Mouse (Mus musculus) olfactory bulb, adult 2 months (tissue): ENCODE data around the gene Cacna1c. TPM values are rescaled to one million over a fixed set of nuclear protein-coding genes. Genes with fewer than 3 reads are reported as not detected.

Experiments
- H3K27ac ChIP-seq: fragments of 200-500 bp; 2 replicates; pipeline ENCODE4 v1.5.1; 2012; ENCODE audit warnings: low read depth, low read length; ENCODE audit not compliant: insufficient read depth
- H3K4me1 ChIP-seq: fragments of 200-500 bp; 2 replicates; pipeline ENCODE4 v1.6.1; 2012; ENCODE audit warnings: low read length; ENCODE audit not compliant: control insufficient read depth, insufficient read depth
- H3K4me3 ChIP-seq: fragments of 200-500 bp; 2 replicates; pipeline ENCODE4 v1.5.1; 2012; ENCODE audit warnings: mild to moderate bottlenecking, low read depth, low read length, moderate library complexity; ENCODE audit not compliant: insufficient read depth
- CTCF ChIP-seq: fragments of 200-500 bp; IDR thresholded peaks from 2 replicates; pipeline ENCODE4 v1.5.1; 2012; ENCODE audit warnings: low read depth, mild to moderate bottlenecking, low read length, moderate library complexity; ENCODE audit not compliant: insufficient read depth
- POLR2A ChIP-seq: fragments of 200-500 bp; IDR thresholded peaks from 2 replicates; pipeline ENCODE4 v1.6.1; 2012; ENCODE audit warnings: mild to moderate bottlenecking, low read depth, low read length, moderate library complexity; ENCODE audit not compliant: insufficient read depth
- WGBS: fragments of 180-500 bp; shearing (Covaris S2); methylation state at CpG from one replicate; pipeline ENCODE4 v1.1.7; 2018; 5-methylcytosine and 5-hydroxymethylcytosine counted together
- polyA plus RNA-seq: library from polyadenylated mRNA; stranded (reverse); fragments of >200 nt; gene quantifications from 2 replicates; pipeline ENCODE4 v1.2.4, GENCODE M21; 2012; ENCODE audit warnings: low replicate concordance; ENCODE audit not compliant: missing spikeins, insufficient read depth, insufficient read length

The Cacna1c gene
- polyA plus RNA-seq, 1 experiment: 35.8 TPM

DNA sequence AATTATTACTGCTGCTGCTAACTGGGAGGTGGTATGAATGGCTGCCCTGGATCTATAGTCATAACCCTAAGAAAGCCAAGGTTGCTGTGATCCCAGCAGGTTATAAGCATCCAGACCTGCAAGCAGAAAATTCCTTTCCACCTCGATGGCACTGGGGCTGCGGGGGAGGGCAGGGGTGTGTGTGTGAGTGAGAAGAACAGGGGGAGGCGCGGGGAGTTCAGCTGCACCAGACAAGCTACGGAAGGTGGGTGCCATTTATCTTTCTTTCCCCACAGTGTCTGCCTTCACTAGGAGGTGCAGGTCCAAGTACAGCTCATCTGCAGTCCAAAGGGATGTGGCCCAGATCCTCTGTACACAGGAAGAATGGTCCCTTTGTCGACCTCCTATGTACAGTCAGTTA lies 473.9 kb downstream of the Cacna1c start:
- 51% methylated on average over 6 of the region's 6 CpGs for WGBS
- H3K4me1 ChIP-seq: peaks cover 9% of the 10 kb centered on the region
- H3K4me3 ChIP-seq: no peak overlapping the region
- TF ChIP-seq POLR2A: no peak
- TF ChIP-seq CTCF: no peak
- H3K27ac ChIP-seq: no peak overlapping the region

DNA sequence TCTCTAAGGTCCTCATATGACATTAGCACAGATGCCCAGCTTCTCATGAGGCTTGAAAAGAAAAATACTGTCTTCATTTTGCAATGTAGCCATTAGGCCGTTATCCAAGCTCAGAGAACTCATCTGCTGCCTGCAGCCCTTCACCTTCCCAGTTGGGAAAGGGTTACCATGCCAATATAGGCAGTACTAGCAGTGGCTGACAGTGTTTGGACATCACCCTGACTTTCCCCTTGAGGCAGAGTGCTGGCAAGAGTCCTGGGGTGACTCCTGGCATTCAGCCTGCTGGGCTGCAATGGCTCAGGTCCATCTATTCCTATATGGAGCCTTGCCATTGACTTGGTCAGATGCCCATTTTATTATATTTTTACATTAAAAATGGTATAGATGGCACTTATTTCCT lies 476.7 kb downstream of the Cacna1c start:
- H3K4me3 ChIP-seq: no peak overlapping the region
- H3K4me1 ChIP-seq: peaks cover 11% of the 10 kb centered on the region
- 74% methylated on average over 1 of the region's 1 CpGs for WGBS
- no peak for TF ChIP-seq POLR2A
- no peak for TF ChIP-seq CTCF
- no peak overlapping the region for H3K27ac ChIP-seq

DNA sequence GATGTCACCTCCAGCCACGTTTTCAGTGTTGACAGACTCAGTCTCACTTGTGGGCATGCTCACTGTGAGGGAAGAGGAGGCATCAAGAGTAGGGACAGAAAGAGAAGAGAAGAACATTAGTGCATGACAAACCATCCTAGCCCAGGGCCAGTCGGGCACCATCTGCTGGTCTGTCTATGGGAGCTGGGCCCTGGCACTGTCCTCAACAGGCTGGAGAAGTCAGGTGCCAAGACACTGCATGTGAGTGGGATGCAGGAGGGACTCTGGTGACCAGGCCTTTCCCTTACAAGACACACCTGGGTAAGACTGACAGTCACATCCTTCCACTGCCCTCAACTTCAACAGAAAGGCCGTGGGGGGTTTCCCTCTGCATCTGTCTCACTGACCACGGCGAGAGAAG lies 482.9 kb downstream of the Cacna1c start:
- TF ChIP-seq POLR2A (no peak), CTCF (no peak)
- peaks cover 29% of the 10 kb centered on the region for H3K4me1 ChIP-seq
- no peak overlapping the region; the same call in 1 of the 2 replicates for H3K27ac ChIP-seq
- 96% methylated on average over 5 of the region's 5 CpGs for WGBS
- H3K4me3 ChIP-seq: no peak overlapping the region

DNA sequence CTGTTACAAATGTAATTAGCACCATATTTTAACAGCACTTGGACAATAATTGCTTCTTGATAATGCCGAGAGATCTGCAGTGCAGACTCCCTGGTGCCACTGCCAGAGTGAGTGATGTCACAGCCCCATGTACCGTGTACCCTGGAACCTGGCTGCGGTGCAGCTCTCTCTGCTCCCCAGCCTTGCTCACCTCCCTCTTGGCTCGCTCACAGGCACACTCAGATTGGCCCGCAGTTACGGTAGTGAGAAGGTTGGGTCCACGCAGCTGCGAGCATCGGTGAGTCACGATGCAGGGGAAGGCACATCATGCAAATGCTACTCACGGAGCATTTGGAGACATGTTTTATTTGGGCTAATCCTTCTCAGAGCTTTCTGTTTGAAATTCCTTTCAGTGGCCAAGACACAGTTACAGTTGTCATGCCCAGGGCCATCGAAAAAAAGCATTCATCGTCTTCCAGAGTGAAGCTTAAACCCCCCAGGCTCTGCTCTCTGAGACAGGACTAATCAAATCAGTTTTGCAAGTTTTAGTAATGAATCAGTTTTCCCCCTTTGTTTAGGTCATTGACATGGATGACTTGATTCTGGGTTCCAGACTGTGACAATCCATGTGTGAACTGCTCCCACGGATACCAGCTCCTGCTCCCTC lies 484.4 kb downstream of the Cacna1c start:
- 29% methylated on average over 14 of the region's 14 CpGs for WGBS
- Histone ChIP-seq H3K4me3 (no peak overlapping the region), H3K4me1 (peaks cover 35% of the 10 kb centered on the region), H3K27ac (peak overlapping the region; percentile 53)
- TF ChIP-seq POLR2A (no peak), CTCF (no peak)

DNA sequence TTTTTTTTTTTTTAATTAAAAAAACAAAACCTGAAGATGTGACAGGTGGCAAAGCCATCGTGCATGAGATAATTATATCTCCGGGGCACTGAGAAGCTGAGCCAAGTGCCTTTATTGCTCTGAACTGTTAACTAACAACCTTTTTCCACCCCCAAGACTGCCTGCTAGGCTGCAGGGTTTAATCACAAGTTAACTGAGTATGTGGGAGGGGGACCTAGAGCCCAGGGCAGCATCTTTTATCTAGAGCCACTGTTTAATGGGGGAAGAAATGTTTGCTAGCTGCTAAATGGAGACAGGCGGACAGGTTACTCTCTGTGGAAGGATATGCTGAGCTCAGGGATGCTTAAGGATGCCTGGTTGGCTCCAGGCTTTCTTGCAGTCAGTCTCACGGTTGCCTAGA lies 489.2 kb downstream of the Cacna1c start:
- no peak for TF ChIP-seq CTCF
- TF ChIP-seq POLR2A: no peak
- Histone ChIP-seq H3K27ac (peak overlapping the region; percentile 71), H3K4me3 (no peak overlapping the region), H3K4me1 (peaks cover 30% of the 10 kb centered on the region)
- 36% methylated on average over 4 of the region's 4 CpGs for WGBS

DNA sequence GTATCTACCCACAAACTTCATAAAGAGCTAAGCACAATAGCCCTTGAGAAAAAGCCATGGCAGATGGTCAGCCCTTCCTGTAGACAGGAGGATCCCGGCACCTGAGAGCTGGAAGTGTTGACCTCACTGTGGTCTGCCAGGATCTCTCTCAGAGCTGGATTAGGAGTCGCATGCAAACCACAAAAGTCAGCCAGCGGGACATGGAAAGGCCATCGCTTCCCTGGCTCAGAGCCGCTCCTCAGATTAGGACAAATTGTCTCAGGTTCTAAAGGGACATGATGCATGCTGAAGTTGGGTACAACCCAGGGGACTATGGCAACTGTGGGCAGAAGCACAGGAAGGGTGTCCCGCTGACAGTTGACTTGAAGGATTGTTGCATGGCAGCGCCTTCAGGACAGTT lies 490.4 kb downstream of the Cacna1c start:
- H3K27ac ChIP-seq: no peak overlapping the region
- H3K4me3 ChIP-seq: no peak overlapping the region
- H3K4me1 ChIP-seq: peaks cover 30% of the 10 kb centered on the region
- TF ChIP-seq CTCF: no peak
- no peak for TF ChIP-seq POLR2A
- 91% methylated on average over 7 of the region's 7 CpGs for WGBS

DNA sequence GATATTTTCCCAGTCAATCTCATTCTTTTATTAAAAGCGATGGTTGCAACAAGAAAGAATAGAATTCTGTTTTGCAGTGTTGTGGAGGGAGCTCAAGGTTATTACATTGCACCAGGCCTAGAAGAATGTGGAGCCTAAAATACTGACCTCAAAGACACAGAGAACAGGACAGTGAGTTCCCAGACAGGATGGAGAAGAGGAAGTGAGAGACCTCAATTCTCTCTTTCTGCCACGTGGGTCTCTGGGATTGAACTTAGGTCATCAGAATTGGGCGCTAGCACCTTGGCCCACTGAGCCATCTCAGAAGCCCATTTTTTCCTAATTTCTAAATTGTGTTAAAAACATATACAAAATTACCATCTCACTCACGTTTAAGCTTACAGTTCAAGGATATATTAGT lies 501.6 kb downstream of the Cacna1c start:
- no peak overlapping the region for H3K4me3 ChIP-seq
- no peak overlapping the region for H3K27ac ChIP-seq
- TF ChIP-seq POLR2A: no peak
- TF ChIP-seq CTCF: no peak
- peaks cover 11% of the 10 kb centered on the region for H3K4me1 ChIP-seq
- WGBS: 88% methylated on average over 4 of the region's 4 CpGs

DNA sequence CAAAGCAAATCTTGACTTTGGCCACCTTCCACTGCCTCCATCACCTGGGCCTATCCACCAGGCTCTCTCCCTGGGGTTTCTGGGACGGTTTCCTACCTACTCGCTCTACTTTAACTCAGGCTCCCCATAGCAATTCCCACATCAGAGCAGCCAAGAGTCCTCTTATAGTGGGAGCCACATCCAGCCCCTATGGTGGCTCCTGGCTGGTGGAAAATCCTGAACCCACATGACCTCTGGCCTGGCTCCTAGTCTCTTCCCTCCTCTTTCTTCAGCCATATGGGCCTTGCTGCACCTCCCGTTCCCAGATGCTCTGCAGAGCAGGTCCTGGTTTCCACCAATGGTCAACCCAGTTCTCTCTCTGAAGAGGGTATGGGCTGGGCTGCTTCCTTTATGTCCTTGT lies 506.8 kb downstream of the Cacna1c start:
- WGBS: 89% methylated on average over 3 of the region's 3 CpGs

DNA sequence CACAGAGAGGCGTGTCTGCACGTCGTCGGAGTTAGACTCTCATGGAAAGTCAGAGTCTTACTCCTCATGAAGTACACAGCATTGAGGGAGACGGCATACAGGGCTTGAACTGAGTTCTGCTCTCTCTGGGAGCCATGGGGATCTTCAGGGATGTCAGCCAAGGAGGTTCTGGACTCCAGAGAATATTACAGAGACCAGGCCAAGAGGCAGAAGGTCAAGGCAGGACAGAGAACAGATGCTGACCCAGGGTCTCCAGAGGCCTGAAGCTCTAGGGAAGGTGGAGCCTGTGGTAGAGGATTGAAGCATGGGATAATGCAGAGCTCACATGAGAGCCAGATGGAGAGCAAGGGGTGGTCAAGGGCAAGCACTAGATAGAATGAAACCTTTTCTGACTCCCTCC lies 507.4 kb downstream of the Cacna1c start:
- H3K4me1 ChIP-seq: peaks cover 9% of the 10 kb centered on the region
- TF ChIP-seq CTCF (no peak), POLR2A (no peak)
- no peak overlapping the region for H3K4me3 ChIP-seq
- WGBS: 76% methylated on average over 5 of the region's 5 CpGs
- no peak overlapping the region for H3K27ac ChIP-seq

More for the DNA sequence above, 506.8 kb downstream of the Cacna1c start:
- H3K27ac ChIP-seq: no peak overlapping the region
- no peak overlapping the region for H3K4me3 ChIP-seq
- TF ChIP-seq CTCF: no peak
- peaks cover 9% of the 10 kb centered on the region for H3K4me1 ChIP-seq

DNA sequence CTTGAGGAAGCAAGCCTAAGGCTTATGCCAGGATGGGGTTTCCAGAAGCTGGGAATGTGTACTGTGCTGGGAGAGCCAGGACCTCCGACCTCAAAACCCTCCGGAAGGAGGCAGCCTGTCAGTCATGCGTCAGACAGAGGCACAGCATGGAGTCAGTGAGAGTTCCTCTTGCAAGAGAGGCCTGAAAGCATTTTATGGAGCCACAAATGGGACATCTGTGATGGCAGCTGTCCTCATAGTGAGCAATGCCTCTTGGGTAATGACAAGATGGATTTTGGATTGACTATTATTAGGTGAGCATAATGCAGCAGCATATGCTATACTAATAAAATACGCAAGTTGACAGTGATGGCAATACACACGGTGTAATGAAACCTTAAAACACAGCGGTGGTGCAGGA lies 515.4 kb downstream of the Cacna1c start:
- H3K4me3 ChIP-seq: no peak overlapping the region
- 0 out of 2 replicates have a peak overlapping the region, but pooled peaks have one; percentile 0 for H3K27ac ChIP-seq
- 79% methylated on average over 6 of the region's 6 CpGs for WGBS
- peaks cover 14% of the 10 kb centered on the region for H3K4me1 ChIP-seq
- TF ChIP-seq POLR2A: no peak
- no peak for TF ChIP-seq CTCF
